Mouse (Mus musculus): ENCODE measurements around the gene Ryr2.
A peak's percentile ranks its signal among the peaks of the same experiment; 100 is the strongest.
"Not testable (repeated sequence)": the region's sequence is repeated elsewhere in the genome, so short reads cannot be mapped to it uniquely, and the experiment has no call there.

The Ryr2 gene

DNA sequence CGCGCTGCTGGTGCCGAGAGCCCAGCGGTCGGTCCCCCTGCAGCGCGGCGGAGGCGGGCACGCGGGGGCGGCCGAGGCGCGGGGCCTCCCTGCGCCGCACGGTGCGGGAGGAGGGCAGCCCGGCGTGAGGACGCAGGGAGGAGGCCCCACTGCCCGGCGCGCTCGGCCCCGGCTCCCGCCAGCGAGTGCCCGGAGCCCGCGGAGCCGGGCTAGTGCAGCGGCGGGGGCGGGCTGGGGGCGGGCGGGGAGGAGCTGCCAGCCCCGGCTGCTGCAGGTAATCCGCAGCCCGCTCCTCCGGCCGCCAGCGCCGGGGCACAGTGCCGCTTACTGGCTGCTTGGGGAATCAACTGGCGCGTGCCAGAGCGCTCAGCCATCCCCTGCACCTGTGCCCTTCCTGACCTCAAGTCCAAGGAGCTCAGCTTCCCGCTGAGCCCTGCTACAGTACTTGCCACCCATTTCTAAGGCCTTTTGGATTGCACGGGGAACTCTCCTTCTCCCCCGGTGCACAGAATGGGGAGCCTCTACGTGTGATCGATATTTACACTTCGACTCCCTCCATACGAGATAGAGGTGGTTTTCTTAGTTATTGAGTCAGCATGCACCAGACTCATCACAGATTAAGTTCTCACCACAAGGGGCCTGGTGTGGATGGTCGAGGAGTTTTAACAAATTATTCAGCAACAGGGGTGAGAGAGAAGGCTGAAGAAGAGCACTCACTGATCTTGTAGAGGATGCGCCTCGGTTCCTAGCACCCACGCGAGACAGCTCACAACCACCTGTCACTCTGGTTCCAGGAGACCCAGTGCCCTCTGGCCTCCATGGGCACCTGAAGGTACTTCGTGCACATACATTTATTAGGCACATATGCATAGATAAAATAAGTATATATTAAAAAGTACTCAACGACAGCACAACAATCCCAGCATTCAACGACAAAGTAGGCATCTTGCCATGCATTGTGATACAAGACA is at the start of gene Ryr2:
TSS of gene Ryr2 (minus strand) at position 284 of the 971 bp plus-strand sequence.
- peak in 1 of 2 experiments; percentile 71 for DNase-seq (ENCODE audit: low spot score in 2 of 2)

DNA sequence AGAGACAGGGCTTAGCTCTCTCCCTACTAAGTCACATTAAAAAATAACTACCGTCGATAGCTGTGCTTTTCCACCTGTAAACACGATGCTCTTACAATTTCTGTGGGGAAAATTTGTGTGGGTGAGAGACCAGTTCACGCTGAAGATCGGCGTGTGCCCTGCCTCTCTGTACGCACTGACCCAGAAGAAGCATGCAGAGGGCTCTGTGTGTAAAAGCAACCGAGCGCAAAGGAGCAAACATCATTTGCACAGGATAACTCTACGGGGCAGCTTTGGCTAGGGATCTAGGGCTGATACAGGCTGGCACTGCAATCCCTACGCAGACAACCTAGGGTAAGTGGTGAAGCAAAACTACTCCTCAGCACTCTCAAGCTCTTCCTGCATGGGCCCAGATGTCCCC is 47.2 kb upstream of the Ryr2 start:
- DNase-seq (ENCODE audit: low spot score in 2 of 2), result no peak

DNA sequence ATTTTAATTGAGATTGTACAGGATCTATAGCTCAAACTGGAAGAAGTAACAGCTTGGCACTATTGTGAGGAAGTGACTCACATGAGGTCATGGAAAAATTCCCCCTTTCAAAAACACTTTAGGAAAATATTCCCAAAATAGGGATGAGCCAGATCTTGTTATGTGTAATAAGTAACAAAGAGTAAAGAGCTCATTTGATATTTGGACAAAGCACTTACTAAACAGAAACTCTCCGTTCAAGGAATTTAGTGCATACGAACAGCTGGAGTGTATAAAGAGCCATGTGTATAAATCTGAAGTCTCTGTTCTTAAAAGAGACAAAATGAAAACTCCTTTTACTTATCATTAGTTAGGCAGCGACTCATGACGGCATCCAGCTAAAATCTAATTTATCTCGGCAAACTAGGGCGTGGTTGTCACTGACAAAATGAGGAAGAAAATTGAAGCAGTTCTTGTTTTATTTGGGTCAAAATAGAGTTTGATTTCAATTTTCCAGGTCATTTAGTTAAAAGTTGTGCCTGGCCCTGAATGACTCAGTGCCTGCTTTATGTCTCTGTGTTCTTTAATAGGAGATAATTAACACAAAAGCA is 40.3 kb upstream of the Ryr2 start:
- DNase-seq (ENCODE audit: low spot score in 2 of 2), result no peak

DNA sequence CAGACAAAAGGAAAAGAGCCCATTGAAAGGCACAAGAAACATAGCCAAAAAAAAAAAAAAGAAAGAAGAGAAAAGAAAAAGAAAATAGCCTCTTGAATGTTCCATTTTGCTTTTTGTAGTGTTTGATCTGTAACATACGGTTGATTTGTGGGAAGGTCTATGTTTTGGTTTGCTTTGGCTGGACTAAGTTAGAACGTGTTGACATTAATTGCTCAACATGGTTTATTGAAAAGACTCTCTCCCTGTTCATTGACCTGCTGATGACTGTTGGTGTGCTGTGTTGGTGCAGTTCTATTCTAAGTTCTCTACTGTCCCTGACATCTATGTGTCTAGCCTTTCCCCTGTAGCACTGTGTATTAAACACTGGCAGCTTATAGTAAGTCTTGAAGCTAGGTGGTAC is 39.7 kb upstream of the Ryr2 start:
- no peak for DNase-seq (ENCODE audit: low spot score in 2 of 2)

GRCm38 (mm10) chr13:12143347-12143746 is 36.6 kb upstream of the Ryr2 start:
- no peak for DNase-seq (ENCODE audit: low spot score in 2 of 2)

DNA sequence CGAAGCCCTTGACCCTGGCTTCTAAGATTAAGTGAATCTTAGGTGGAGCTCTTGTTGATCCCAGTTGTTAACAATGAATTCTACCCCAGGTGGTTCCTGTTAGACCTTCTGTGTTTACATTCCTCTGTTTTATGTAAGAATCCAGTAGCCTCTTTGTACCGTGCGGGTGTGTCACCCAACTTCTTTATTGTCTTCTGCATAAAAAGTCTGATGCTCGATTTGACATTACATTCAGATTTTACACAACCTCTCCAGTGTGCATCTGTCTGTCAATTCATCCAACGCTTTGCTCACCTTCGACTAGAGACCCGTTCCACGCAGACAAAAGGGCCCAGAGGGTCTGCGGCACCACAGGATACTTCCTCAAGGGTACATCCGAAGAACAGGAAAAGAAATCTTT is 29.7 kb upstream of the Ryr2 start:
- not testable (repeated sequence) for DNase-seq (ENCODE audit: low spot score in 2 of 2)

DNA sequence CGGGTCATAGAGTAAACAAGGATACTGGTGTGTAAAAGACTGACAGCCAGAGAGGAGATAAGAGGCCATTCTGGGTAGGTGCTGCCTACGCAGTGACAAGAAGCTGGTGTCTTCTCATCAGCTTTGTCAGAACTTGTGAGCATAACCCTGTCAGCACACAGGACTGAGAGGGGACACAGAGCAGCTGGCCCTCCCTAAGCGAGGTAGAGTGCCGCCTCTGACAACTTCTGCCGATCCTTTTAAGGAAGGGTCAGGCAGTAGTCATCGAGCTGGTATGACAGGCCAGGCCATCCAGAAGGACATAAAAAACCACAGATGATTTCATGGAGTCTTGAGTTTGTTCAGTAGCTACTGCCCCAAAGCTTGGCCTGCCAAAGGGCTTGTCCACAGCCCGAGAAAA is 26.8 kb upstream of the Ryr2 start:
- DNase-seq (ENCODE audit: low spot score in 2 of 2), result no peak

- DNase-seq (ENCODE audit: low spot score in 2 of 2), result no peak
Observed at GRCm38 (mm10) chr13:12132160-12132710, 25.5 kb upstream of the Ryr2 start.

GRCm38 (mm10) chr13:12129121-12129520 is 22.4 kb upstream of the Ryr2 start:
- DNase-seq (ENCODE audit: low spot score in 2 of 2), result no peak

DNA sequence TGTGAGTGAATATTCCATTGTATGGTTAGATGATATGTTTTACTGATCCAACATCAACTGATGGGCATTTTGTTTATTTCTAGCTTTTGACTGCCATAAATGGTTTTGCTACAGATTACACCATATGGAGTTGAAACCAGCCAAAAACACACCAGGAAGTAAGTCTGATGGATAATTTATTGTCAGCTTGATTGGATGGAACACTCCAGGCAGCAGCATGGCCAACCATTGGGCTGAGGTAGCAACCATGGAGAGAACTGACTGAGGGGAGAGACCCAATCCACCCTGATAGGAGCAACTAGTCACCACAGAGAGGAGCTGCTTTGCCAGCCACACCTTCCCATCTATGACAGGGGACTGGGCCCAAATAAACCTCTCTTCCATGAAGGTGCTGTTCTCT is 19.4 kb upstream of the Ryr2 start:
- no peak for DNase-seq (ENCODE audit: low spot score in 2 of 2)

- DNase-seq (ENCODE audit: low spot score in 2 of 2), result no peak
Observed at GRCm38 (mm10) chr13:12124940-12125540, 18.3 kb upstream of the Ryr2 start.

GRCm38 (mm10) chr13:12115551-12115950 is 8.8 kb upstream of the Ryr2 start:
- no peak for DNase-seq (ENCODE audit: low spot score in 2 of 2)

DNA sequence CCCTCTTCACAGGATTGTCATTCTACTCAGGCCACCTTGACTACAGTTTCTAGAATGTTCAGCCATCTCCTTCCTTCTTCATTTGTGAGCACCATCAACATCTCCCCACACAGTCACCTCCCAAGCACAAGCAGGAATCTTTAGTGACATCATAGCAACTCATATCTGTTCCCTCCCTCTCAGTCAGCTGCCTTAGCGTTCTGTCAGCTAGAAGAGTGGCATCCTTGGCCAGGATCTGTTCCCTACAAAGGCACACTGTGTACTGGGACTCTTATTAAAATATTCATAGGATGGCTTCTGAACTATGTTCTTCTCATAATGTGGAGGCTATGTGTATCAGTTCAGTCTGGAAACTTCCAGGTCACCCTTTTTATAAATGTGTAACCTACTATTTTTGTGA is 8.1 kb upstream of the Ryr2 start:
- no peak for DNase-seq (ENCODE audit: low spot score in 2 of 2)

- DNase-seq (ENCODE audit: low spot score in 2 of 2), result no peak
Observed at GRCm38 (mm10) chr13:12108955-12109354, 2.2 kb upstream of the Ryr2 start.

DNA sequence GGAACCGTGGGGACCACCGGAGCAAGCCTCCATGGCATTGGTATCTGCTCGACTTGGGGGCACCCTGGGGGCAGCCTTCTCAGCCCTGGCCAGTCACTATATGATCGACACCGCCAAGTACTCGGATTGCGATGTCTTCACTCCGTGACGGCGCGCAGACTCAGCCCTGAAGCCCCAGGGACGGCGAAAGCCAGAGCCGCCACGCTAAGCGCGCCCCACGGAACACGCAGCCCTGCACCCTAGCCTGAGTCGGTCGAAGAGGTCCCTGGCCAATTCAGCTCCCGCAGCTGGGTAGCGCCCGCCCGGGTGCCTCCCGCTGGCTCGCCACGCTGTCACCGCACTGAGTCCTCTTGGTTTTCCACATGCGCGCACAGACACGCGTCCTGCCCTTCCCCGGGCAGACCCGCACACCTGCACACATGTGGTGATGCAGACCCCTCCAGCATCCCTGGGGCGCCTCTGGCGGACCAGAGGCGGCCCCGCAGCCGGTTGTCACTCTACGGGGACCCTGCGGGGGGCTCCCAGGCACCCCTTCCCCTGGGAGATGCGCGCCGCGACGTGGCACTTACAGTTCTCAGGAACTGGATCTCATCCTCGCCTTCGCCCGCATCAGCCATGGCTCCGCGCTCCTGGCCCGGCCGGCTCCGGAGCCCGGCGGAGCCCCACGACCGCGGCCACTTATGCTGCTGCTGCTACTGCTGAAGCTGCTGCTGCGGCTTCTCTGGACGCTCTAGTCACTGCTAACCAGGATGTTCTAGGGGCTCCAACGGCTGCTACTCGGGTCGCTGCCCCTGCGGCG is 716 bp downstream of the Ryr2 start:
- DNase-seq (ENCODE audit: low spot score in 2 of 2), result peak in 1 of 2 experiments; percentile 46

- peak in 1 of 2 experiments; percentile 31 for DNase-seq (ENCODE audit: low spot score in 2 of 2)
Observed at GRCm38 (mm10) chr13:12105231-12105829, 1.4 kb downstream of the Ryr2 start.

GRCm38 (mm10) chr13:12104318-12104717 is 2.4 kb downstream of the Ryr2 start:
- DNase-seq (ENCODE audit: low spot score in 2 of 2), result no peak

- DNase-seq (ENCODE audit: low spot score in 2 of 2), result no peak
Observed at GRCm38 (mm10) chr13:12103017-12103416, 3.7 kb downstream of the Ryr2 start.

DNA sequence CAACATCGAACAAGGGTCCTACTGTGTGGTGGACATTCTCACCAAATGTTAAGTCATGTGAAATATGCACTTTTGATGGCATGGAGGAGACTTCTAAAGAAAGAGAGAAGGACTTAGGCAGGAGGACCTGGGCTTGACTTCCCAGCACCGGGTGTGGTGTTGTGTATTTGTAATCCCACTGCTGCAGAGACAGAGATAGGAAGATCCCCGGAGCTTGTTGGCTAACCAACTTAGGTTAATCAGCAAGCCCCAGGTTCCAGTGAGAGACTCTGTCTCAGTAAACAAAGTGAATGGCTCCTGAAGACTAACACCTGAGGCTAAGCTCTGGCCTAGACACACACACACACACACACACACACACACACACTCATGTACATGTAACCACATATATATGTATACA is 7.3 kb downstream of the Ryr2 start:
- no peak for DNase-seq (ENCODE audit: low spot score in 2 of 2)

- no peak for DNase-seq (ENCODE audit: low spot score in 2 of 2)
Observed at GRCm38 (mm10) chr13:12098981-12099380, 7.8 kb downstream of the Ryr2 start.

DNA sequence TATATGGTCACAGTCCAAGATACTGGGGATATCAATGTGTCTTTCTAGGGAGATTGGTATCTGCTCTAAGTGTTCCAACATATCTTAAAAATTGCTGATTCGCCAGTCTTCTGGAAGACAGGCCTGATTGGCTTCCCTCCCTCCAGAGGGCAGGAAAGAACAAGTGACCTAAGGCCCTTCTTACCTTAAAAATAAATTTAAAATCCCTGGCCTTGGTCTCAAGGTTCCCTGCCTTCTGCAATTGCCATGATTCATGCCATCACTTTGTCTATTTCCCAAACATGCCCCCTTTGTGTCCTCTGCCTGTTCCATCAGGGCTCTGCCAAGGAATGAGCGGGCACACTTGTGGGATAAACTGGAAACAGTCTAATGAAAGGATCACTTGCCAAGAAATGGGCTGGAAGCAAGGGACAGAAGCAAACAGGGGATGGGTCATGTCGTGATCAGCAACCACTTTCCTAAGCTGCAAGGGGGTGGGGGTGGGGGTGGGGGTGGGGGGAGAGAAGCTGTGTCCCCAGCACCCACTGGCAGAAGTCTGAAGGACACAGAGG is 10.3 kb downstream of the Ryr2 start:
- no peak for DNase-seq (ENCODE audit: low spot score in 2 of 2)

Measured in left cerebral cortex, adult 9 months (tissue).